Mouse (Mus musculus) lung, postnatal 0 days (tissue): ENCODE measurements around the gene Umad1. TPM values are rescaled to one million over a fixed set of nuclear protein-coding genes. Genes with fewer than 3 reads are reported as not detected.

Experiments used
- ATAC-seq: fragments of 200-750 bp; cut with Nextera tagmentation; 2 replicates; pipeline ENCODE4 v1.8.0; 2017; ENCODE audit warnings: moderate library complexity
- DNase-seq: peaks from one replicate; pipeline ENCODE4 v3.0.0-alpha.2; 2016; ENCODE audit warnings: low spot score
- H3K27ac ChIP-seq: fragments of 300-500 bp; sonication (generic); 2 replicates; pipeline ENCODE4 v1.5.1; 2014; ENCODE audit warnings: antibody characterized with exemption, mild to moderate bottlenecking, low read length, mixed read lengths
- H3K27me3 ChIP-seq: fragments of 300-500 bp; sonication (generic); replicated peaks from 2 replicates; pipeline ENCODE4 v1.6.1; 2014; ENCODE audit warnings: low read length, mixed read lengths; ENCODE audit not compliant: insufficient read depth
- H3K36me3 ChIP-seq: fragments of 300-500 bp; sonication (generic); 2 replicates; pipeline ENCODE4 v1.6.1; 2014; ENCODE audit warnings: low read length, mixed read lengths; ENCODE audit not compliant: insufficient read depth
- H3K4me1 ChIP-seq: fragments of 300-500 bp; sonication (generic); 2 replicates; pipeline ENCODE4 v1.6.1; 2014; ENCODE audit warnings: antibody characterized with exemption, low read depth, low read length, mixed read lengths; ENCODE audit not compliant: insufficient read depth
- H3K4me2 ChIP-seq: fragments of 300-500 bp; sonication (generic); replicated peaks from 2 replicates; pipeline ENCODE4 v1.6.1; 2014; ENCODE audit warnings: low read depth, mild to moderate bottlenecking, low read length, moderate library complexity, mixed read lengths
- H3K4me3 ChIP-seq: fragments of 300-500 bp; sonication (generic); 2 replicates; pipeline ENCODE4 v1.5.1; 2014; ENCODE audit warnings: low read depth, low read length
- H3K9ac ChIP-seq: fragments of 300-500 bp; sonication (generic); replicated peaks from 2 replicates; pipeline ENCODE4 v1.6.1; 2014; ENCODE audit warnings: low read depth, mild to moderate bottlenecking
- H3K9me3 ChIP-seq: fragments of 300-500 bp; sonication (generic); 2 replicates; pipeline ENCODE4 v1.6.1; 2016; ENCODE audit warnings: low read length, mixed read lengths
- CTCF ChIP-seq: IDR thresholded peaks from 2 replicates; pipeline ENCODE4 v1.5.1; 2016; ENCODE audit warnings: antibody characterized with exemption, mild to moderate bottlenecking
- EP300 ChIP-seq: IDR thresholded peaks from 2 replicates; pipeline ENCODE4 v1.6.1; 2016; ENCODE audit warnings: antibody characterized with exemption, mild to moderate bottlenecking, control low read depth
- whole genome bisulfite sequencing: fragments of 180-500 bp; shearing (Covaris S2); extraction: QIAGEN DNeasy Blood & Tissue Kit; methylation state at CpG from one replicate; pipeline ENCODE4 v1.1.7; 2014; 5-methylcytosine and 5-hydroxymethylcytosine counted together
- polyA plus RNA-seq: library from polyadenylated mRNA; unstranded; fragments of >200 nt; fragmentation: Nextera tagmentation; extraction: Ambion mirVana; gene quantifications from 2 replicates; pipeline ENCODE4 v1.2.1, GENCODE M21; 2015

Umad1 gene
- polyA plus RNA-seq, 1 experiment from 2014 or later = 17.6 TPM

DNA sequence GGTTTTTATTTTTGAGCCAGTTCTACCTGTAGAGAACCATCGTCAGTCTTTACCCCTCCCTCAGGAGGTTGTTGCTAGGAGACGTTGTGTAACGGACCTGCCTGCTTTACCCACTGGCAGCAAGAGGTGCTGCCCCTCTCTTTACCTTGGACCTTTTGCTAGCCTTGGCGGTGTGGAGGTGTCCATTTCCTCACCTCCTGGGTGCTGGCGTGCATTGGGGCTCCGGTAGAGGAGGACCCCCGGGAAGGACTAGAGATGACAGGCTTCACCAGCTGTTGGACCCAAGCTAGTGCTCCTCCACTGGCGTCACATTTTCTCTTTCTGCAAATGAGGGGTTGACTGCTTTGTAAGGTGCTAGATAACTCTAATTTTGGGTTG is 568 bp downstream of the Umad1 start:
- ATAC-seq (no peak), DNase-seq (no peak)
- H3K36me3 ChIP-seq = no peaks in the 10 kb centered on the region

DNA sequence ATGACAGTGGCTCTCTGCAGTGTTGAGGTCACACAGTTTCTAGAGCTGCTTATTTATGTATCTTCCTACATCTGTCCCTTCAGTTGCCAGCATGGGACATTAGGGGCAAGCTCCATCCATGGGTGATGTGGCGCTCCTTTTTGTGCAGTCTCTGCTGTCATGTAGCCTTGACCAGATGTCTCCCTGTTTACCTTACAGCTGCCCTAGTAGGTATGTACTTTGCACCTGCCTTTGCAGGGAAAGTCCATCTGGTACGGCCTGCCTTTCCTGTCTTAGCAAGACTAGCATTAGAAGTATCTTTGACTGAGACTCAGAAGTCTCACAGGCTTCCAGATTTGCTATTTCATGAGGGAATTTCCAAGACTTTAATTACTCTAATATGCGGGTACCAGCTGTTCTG is 12.0 kb downstream of the Umad1 start:
- Histone ChIP-seq H3K27me3 (no peaks in the 10 kb centered on the region), H3K4me3 (no peak overlapping the region), H3K36me3 (no peaks in the 10 kb centered on the region), H3K9ac (no peak overlapping the region), H3K27ac (no peak overlapping the region), H3K4me1 (no peaks in the 10 kb centered on the region), H3K9me3 (no peaks in the 10 kb centered on the region), H3K4me2 (no peak overlapping the region)
- no peak for TF ChIP-seq EP300
- TF ChIP-seq CTCF = no peak
- DNase-seq (no peak), ATAC-seq (no peak)
- 93% methylated on average over 3 of the region's 3 CpGs for WGBS

More for the DNA sequence above, 568 bp downstream of the Umad1 start:
- under 1% methylated on average over 8 of the region's 8 CpGs for WGBS
- Histone ChIP-seq H3K9me3 (no peaks in the 10 kb centered on the region), H3K4me3 (peak overlapping the region; percentile 88), H3K27ac (peak overlapping the region; percentile 79), H3K4me1 (no peaks in the 10 kb centered on the region; the same call in 1 of the 2 replicates), H3K4me2 (peak overlapping the region; percentile 77), H3K9ac (peak overlapping the region; percentile 68), H3K27me3 (no peaks in the 10 kb centered on the region)
- TF ChIP-seq CTCF (peak; percentile 11; the same call in 1 of the 2 replicates), EP300 (no peak)

DNA sequence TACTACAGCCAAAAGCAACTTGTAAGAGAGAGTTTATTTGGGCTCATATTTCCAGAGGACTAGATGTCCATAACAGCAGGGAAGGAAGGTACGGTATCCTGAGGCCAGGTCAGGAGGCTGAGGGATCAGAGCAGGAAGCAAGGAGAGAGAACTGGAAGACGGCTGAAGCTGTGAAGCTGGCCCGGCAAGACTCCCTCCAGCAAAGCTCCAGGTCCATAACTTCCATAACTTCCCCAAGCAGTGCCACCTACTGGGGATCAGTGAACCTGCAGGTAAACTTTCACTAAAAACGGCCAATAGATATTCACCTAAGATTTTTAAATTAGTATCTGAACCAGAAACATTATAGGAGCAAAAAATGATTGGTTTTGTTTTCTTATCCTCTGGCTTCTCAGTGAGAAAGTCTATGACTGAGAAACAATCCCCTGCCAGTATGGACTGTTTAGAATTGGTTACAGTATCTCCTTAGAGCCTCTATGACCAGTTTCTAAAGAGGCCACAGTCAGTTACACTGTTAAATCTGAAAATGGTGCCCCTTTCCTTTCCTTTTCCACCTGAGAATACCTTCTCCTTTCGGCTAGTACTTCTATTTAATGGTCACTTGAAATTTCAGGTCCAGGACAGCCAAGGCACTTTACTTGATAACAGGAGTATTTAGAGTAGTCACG is 15.4 kb downstream of the Umad1 start:
- 27% methylated on average over 6 of the region's 6 CpGs for WGBS
- Histone ChIP-seq H3K9ac (no peak overlapping the region), H3K4me2 (peak overlapping the region; percentile 20; the same call in 1 of the 2 replicates), H3K4me1 (no peaks in the 10 kb centered on the region), H3K27me3 (no peaks in the 10 kb centered on the region), H3K4me3 (no peak overlapping the region), H3K27ac (peak overlapping the region; percentile 48), H3K9me3 (no peaks in the 10 kb centered on the region), H3K36me3 (no peaks in the 10 kb centered on the region)
- TF ChIP-seq CTCF (peak; percentile 78), EP300 (no peak)
- peak; percentile 81 for DNase-seq
- ATAC-seq = peak; percentile 71

DNA sequence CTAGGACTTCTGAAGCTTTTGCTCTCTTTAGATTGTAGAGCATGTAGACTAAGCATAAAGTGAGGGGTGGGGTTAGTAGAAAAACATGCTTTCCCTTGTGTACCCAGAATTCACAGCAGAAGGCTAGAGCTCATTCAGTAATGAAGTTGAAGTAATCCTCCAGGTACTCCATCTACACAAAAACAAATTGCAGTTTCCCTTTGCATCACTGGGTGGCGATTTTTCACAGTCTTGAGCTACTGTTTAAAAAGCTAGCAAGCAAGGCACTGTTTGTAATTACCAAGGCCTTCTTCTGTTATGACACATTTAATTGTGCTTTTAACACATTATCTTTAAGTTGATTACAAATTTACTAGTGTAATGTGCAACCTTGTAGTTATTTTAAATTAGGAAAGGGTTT is 16.0 kb downstream of the Umad1 start:
- DNase-seq = peak; percentile 83

DNA sequence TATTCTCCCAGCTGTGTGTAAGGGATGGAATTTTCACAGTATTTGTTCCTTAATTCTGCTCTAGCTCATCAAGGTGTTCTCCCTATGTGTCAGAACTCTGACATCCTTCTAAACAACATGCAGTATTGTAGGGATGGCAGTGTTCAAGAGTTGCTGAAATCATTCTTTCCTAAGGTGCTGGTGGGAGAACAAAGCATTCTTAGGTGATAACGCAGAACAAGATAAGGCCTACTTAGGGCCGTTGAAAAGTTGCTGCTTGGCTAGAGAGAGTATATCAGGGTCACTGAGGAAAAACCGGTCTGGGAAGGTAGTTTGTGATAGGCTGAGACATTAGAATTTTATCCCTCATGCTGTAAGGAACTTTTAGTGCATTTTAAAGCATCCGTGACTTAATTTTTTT is 17.3 kb downstream of the Umad1 start:
- Histone ChIP-seq H3K27ac (no peak overlapping the region), H3K9ac (no peak overlapping the region), H3K36me3 (no peaks in the 10 kb centered on the region), H3K4me2 (no peak overlapping the region), H3K4me3 (no peak overlapping the region), H3K27me3 (no peaks in the 10 kb centered on the region), H3K4me1 (no peaks in the 10 kb centered on the region), H3K9me3 (no peaks in the 10 kb centered on the region)
- TF ChIP-seq CTCF = no peak
- TF ChIP-seq EP300 = no peak
- peak; percentile 27 for DNase-seq
- WGBS = 47% methylated on average over 4 of the region's 4 CpGs
- peak; percentile 50 for ATAC-seq

More for the DNA sequence above, 16.0 kb downstream of the Umad1 start:
- Histone ChIP-seq H3K4me3 (no peak overlapping the region), H3K4me1 (no peaks in the 10 kb centered on the region), H3K4me2 (peak overlapping the region; percentile 20; the same call in 1 of the 2 replicates), H3K27ac (peak overlapping the region; percentile 48), H3K36me3 (no peaks in the 10 kb centered on the region), H3K9me3 (no peaks in the 10 kb centered on the region), H3K9ac (no peak overlapping the region), H3K27me3 (no peaks in the 10 kb centered on the region)
- ATAC-seq = peak; percentile 80
- 3% methylated on average over 1 of the region's 1 CpGs for whole genome bisulfite sequencing
- TF ChIP-seq CTCF = peak; percentile 76
- no peak for TF ChIP-seq EP300

DNA sequence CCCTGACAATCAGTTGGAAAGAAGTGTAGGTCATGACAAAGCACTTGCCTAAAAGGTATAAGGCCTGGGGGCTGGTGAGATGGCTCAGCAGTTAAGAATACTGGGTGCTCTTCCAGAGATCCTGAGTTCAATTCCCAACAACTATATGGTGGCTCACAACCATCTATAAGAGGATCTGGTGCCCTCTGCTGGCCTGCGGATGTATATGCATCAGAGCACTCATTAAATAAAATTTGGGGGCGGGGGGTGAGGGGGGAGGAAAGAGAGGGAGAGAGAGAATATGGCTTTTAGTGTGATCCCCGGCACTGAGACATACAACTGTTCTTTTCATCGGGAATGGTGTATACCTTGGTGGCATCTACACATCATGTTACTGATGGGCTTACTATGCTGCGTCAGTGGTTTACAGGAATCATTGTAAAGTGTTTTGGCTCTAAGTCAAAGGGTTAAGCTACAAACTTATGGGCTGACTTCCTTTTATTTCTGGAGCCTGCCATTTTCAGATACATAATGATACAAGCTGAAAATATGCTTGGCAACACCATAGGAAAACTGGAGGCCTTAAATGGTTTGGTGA is 19.4 kb downstream of the Umad1 start:
- no peak for DNase-seq
- Histone ChIP-seq H3K4me2 (no peak overlapping the region), H3K36me3 (no peaks in the 10 kb centered on the region), H3K4me3 (no peak overlapping the region), H3K27ac (no peak overlapping the region), H3K4me1 (no peaks in the 10 kb centered on the region), H3K9me3 (no peaks in the 10 kb centered on the region), H3K27me3 (no peaks in the 10 kb centered on the region), H3K9ac (no peak overlapping the region)
- ATAC-seq = no peak
- TF ChIP-seq EP300 (no peak), CTCF (peak; percentile 54)
- WGBS = 85% methylated on average over 5 of the region's 5 CpGs
